Mouse (Mus musculus) Muller cell, postnatal 12 days (primary cell): ENCODE results near the gene Rbfox2.

Source experiments
- DNase-seq: peaks from one replicate; pipeline ENCODE4 v3.0.0-alpha.2; 2015; ENCODE audit errors: inconsistent ontology term

Rbfox2 gene

GRCm38 (mm10) chr15:77234296-77234695, 72.5 kb downstream of the Rbfox2 start:
- no peak for DNase-seq

- DNase-seq: no peak
Observed at GRCm38 (mm10) chr15:77230144-77230543, 76.7 kb downstream of the Rbfox2 start.

GRCm38 (mm10) chr15:77226831-77227354, 79.9 kb downstream of the Rbfox2 start:
- DNase-seq: no peak

GRCm38 (mm10) chr15:77225858-77226257, 80.9 kb downstream of the Rbfox2 start:
- no peak for DNase-seq

GRCm38 (mm10) chr15:77225274-77225673, 81.5 kb downstream of the Rbfox2 start:
- DNase-seq: peak; percentile 62

GRCm38 (mm10) chr15:77220833-77221232, 86.0 kb downstream of the Rbfox2 start:
- DNase-seq: no peak

- DNase-seq: peak; percentile 73
Observed at GRCm38 (mm10) chr15:77220137-77220536, 86.7 kb downstream of the Rbfox2 start.

GRCm38 (mm10) chr15:77219571-77219970, 87.2 kb downstream of the Rbfox2 start:
- peak; percentile 83 for DNase-seq

- no peak for DNase-seq
Observed at GRCm38 (mm10) chr15:77218007-77218406, 88.8 kb downstream of the Rbfox2 start.

- no peak for DNase-seq
Observed at GRCm38 (mm10) chr15:77217523-77217922, 89.3 kb downstream of the Rbfox2 start.

GRCm38 (mm10) chr15:77216704-77217103, 90.1 kb downstream of the Rbfox2 start:
- no peak for DNase-seq

- no peak for DNase-seq
Observed at GRCm38 (mm10) chr15:77215178-77215800, 91.5 kb downstream of the Rbfox2 start.

- peak; percentile 85 for DNase-seq
Observed at GRCm38 (mm10) chr15:77214410-77215107, 92.2 kb downstream of the Rbfox2 start.

GRCm38 (mm10) chr15:77213829-77214228, 93.0 kb downstream of the Rbfox2 start:
- DNase-seq: no peak

GRCm38 (mm10) chr15:77212818-77213217, 94.0 kb downstream of the Rbfox2 start:
- DNase-seq: no peak

- no peak for DNase-seq
Observed at GRCm38 (mm10) chr15:77212217-77212757, 94.5 kb downstream of the Rbfox2 start.

- no peak for DNase-seq
Observed at GRCm38 (mm10) chr15:77206996-77207395, 99.8 kb downstream of the Rbfox2 start.

- DNase-seq: no peak
Observed at GRCm38 (mm10) chr15:77204951-77205350, 101.9 kb downstream of the Rbfox2 start.

GRCm38 (mm10) chr15:77203255-77203981, 103.4 kb downstream of the Rbfox2 start:
- peak; percentile 82 for DNase-seq

- no peak for DNase-seq
Observed at GRCm38 (mm10) chr15:77202881-77203254, 103.9 kb downstream of the Rbfox2 start.

GRCm38 (mm10) chr15:77202223-77202622, 104.6 kb downstream of the Rbfox2 start:
- no peak for DNase-seq

- no peak for DNase-seq
Observed at GRCm38 (mm10) chr15:77196827-77197226, 110.0 kb downstream of the Rbfox2 start.
